Mouse (Mus musculus) CD4-positive, CD25-positive, alpha-beta regulatory T cell, adult 2 months (primary cell): ENCODE data around the gene Olfr1181.
"Not testable (repeated sequence)": the region's sequence is repeated elsewhere in the genome, so short reads cannot be mapped to it uniquely, and the experiment has no call there.

Source experiments
- DNase-seq: peaks from one replicate; pipeline ENCODE4 v3.0.0-alpha.2; 2012; ENCODE audit warnings: low read depth, low spot score

The Olfr1181 gene

DNA sequence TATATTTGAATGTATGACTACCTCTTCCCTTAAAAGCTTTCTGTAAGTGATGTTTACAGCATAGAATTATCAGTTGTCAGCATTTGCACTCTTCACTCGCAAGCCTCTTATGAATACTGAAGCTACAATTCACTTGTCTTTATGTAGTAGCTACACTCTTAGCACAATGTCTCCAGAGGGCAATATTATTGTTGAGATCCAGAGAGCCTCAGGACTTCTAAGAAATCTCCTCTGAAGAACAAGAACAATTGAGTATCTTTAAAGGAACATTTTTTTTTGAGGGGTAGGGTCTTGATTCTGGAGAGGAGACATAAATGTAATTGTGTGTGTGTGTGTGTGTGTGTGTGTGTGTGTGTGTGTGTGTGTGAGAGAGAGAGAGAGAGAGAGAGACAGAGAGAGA, at the start of gene Olfr1181:
Olfr1181 (minus strand) TSS at position 101 of the 400 bp plus-strand sequence.
- DNase-seq, result no peak

DNA sequence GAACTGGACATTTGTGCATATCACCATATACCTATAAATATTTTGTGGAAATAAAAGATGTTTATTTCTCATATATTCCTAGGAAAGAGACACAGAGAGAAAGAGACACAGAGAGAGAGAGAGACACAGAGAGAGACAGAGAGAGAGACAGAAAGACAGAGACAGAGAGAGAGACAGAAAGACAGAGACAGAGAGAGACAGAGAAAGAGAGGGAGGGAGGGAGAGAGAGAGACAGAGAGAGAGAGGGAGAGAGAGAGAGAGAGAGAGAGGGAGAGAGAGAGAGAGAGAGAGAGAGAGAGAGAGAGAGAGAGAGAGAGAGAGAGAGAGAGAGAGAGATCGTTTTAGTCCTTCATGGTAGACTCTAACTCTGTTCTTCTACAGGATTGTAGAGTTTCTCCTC, 28.6 kb upstream of the Olfr1181 start, which contains the start of gene Olfr1183:
Olfr1183 (plus strand) TSS at position 301 of the 400 bp plus-strand sequence.
- not testable (repeated sequence) for DNase-seq

DNA sequence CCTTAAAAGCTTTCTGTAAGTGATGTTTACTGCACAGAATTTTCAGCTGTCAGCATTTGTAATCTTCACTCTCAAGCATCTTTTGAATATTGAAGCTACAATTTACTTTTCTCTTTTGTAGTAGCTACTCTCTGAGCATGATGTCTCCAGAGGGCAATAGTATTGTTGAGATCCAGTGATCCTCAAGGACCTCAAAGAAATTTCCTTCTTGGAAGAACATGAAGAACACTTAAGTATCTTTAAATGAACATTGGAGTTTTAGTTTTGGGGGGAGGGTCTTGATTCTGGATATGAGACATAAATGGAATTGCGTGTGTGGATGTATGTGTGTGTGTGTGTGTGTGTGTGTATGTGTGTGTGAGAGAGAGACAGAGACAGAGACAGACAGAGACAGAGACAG, 23.1 kb upstream of the Olfr1181 start, which contains the start of gene Gm13757:
Gm13757 (minus strand) TSS at position 101 of the 400 bp plus-strand sequence.
- no peak for DNase-seq

DNA sequence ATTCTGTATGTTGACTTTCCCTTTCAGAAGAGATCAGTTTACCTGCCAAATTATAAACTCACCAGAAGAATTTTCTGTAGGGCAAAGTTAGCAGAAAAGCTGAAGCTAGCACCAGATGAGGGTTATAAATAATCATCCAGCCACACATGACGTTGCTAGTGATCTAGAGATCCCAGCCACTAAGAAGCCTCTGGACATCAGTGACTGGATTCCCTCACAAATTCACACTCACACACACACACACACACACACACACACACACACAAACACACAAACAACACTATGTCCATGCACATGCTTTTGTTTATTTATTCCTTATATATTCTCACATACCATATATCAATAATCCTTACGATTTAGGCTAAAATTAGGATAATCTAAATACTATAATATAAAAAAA, 6.9 kb downstream of the Olfr1181 start, which contains the start of gene Olfr1180:
Olfr1180 (minus strand) TSS at position 101 of the 400 bp plus-strand sequence.
- no peak for DNase-seq

DNA sequence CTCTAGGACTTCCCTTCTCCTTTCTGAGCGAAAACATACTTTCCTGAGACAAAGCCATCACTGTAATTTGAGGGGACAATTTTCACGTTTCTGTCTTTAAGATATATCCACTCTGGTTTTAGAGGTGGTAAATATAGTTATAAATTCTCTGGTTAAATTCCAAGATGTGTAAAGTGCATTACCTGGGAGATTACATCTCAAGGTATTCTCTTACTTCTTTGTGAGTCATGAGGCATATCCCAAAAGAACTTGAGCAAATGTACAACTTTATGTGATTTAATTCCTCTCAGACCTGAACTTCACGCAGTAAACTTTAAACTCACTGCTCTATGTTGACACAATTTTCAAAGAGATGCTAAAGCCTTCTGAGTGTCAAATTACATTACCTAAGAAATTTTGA, 19.6 kb downstream of the Olfr1181 start, which contains the start of gene Olfr1179:
Olfr1179 (minus strand) TSS at position 101 of the 400 bp plus-strand sequence.
- DNase-seq, result no peak

DNA sequence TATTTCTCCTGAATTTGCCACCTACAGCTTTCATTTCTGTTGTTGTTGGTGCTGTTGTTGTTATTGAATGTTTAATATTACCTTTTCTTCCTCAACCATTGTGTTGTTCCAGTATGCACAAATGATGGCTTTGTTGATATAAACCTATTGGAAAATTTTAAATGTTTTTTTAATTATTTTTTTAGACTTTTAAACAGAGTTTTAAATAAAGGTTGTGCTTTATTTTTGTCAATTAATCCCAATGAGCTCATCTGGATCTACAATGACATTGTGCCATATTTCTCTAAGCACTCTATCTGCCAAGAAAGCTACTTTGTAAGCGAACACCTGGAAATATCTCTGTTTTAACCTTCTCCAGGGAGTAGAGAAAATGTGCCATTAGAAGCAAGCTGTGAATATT, 39.2 kb downstream of the Olfr1181 start, which contains the start of gene Olfr1178:
Olfr1178 (plus strand) TSS at position 301 of the 400 bp plus-strand sequence.
- DNase-seq, result no peak
